Mouse (Mus musculus): Measurements from ENCODE around the gene Taf15. TPM values are rescaled to one million over a fixed set of nuclear protein-coding genes. Genes with fewer than 3 reads are reported as not detected.
"Not testable (repeated sequence)": the region's sequence is repeated elsewhere in the genome, so short reads cannot be mapped to it uniquely, and the experiment has no call there.

Gene Taf15
- total RNA-seq, 2 experiments from 2014 or later = 33.7 to 33.8 TPM

DNA sequence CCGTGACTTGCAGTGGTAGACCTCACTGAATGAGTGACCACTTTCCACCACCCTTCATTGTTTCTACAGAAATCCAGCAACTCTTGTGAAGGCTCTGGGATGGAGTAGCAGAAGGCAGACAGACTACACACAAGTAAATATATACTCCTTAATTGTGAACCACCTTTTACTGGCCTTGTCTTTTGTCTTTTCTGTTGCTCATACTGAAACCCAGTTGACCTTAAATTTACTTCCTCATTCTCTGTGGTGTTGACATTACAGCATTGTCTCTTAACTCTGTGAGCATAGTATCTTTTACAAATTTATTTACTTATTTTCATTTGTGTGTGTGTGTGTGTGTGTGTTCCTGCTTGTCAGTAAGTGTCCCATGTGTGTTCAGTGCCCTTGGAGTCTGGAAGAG, 60.3 kb downstream of the Taf15 start:
- DNase-seq (ENCODE audit: low spot score) = no peak
- intact Hi-C loops (cut with DNase I) = no loop called here

DNA sequence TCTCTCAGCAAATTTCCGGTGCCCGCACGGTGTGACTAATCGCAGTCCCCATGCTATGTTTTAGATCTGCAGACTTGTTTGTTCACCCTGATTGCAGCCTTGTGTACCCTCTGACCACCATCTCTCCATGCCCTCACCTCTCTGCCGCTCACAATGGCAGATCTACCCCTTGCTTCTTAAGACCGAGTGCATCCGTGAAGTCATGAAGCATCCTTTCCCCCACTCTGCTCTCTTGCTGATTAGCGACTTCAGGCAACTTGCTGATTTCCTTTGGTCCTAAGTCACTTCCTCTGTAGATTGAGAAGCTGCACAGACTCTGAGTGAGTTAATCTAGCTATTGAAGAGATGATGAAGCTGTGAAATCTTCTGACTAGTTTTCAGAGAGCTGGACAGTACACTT, 61.3 kb downstream of the Taf15 start:
- DNase-seq (ENCODE audit: low spot score) = no peak
- intact Hi-C loops (cut with DNase I) = no loop called here

- DNase-seq (ENCODE audit: low spot score) = peak; percentile 45
These were observed 61.9 kb downstream of the Taf15 start for GRCm38 (mm10) chr11:83534609-83535423.

DNA sequence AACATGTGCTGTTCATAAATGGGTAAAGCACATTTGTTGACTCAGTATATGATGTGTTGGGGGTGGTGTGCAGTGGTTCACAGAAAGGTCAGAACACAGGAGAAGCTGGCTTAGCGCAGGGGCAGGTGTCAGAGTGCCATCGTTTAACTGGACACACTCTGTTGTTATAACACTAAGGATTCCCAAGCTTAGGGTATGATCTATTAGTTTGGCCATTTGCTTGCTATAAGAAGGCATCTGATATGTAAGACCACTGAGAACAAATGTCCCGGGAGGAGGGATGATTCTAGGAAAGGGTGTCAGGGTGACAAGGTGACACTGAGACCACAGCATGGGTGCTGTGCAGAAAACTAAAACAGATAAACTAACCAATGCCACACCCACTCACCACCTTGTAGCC, 63.9 kb downstream of the Taf15 start:
- intact Hi-C loops (cut with DNase I) = no loop called here
- no peak for DNase-seq (ENCODE audit: low spot score)

More at GRCm38 (mm10) chr11:83534609-83535423, 61.9 kb downstream of the Taf15 start:
- intact Hi-C loops (cut with DNase I) = no loop called here

DNA sequence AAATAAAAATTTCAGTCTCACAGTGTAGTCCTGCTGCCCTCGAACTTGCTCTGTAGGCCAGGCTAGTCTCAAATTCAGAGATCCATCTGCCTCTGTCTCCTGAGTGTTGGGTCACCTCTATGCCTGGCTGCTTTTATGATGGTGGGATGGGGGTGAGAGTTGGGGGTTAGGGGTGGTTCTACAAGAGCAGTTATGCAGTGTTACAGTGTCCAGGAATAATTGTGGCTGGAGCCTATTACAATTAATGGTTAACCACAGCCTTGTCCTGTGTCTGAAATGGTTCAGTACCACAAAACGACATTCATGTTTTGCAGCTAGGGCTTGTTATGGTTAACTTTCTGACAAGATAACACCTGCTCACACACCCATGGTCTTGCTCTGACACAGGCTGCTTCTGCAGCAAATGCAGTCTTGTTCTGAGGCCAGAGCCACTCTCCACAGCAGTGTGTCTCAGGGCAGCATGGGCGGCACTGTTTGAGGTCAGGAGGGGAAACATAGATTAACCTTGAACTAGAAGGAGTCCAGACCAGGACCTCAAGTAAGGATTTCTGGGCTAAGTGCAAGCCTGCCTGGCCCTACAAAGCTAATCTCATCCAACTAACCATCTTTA, 65.9 kb downstream of the Taf15 start:
- intact Hi-C loops (cut with DNase I) = no loop called here
- DNase-seq (ENCODE audit: low spot score) = no peak

DNA sequence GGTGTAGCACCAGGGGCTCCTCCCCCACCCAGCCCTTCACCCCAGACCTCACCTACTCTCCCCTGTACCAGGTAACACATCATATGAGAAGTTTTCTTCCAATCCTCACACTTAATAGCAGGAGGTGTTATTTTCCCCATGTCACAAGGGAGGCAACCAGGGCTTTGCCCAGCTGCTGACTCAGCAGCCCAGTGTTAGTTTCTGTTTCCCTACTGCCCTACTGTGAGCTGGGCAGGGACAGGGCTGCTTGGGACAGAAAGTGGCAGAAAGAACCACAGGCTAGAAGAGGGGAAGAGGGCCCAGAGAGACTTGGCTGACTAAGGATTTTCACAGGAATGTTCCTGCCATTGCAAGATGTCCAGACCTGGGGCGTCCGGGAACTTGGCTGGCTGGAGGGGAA, 68.0 kb downstream of the Taf15 start:
- intact Hi-C loops (cut with DNase I) = no loop called here
- no peak for DNase-seq (ENCODE audit: low spot score)

- DNase-seq (ENCODE audit: low spot score) = no peak
- intact Hi-C loops (cut with DNase I) = no loop called here
These were observed 68.5 kb downstream of the Taf15 start for GRCm38 (mm10) chr11:83541415-83541814.

DNA sequence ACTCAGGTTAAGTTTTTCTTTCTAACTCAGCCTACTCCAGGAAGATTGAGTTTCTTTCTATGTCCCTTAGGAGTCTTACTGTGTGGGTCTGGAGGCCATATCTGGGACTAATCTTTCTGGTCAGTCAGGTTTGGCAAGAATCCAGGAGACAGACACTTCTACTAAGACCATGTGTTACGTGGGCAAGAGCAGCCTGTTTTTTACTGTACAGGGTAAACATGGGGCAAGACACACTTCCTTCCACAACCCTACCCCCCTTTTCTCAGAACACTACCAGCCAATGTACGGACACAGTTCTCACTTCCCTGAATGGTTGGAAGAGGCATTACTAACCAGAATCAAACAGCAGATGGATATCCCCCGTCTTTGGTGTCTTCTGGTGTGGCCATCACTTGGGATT, 71.3 kb downstream of the Taf15 start:
- no peak for DNase-seq (ENCODE audit: low spot score)
- intact Hi-C loops (cut with DNase I) = no loop called here

GRCm38 (mm10) chr11:83550186-83550632, 77.3 kb downstream of the Taf15 start:
- intact Hi-C loops (cut with DNase I) = no loop called here
- DNase-seq (ENCODE audit: low spot score) = no peak

DNA sequence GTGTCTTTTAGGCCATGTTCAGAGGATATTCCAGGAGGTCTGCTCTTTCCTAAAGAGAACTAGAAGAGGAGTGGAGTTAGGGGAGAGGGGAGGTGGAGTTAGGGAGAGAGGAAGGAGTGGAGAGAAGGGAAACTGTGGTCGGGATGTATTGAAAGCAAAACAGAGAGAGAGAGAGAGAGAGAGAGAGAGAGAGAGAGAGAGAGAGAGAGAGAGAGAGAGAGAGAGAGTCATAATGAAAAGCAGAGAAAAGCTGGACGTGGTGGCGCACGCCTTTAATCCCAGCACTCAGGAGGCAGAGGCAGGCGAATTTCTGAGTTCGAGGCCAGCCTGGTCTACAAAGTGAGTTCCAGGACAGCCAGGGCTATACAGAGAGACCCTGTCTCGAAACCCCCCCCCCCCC, 78.2 kb downstream of the Taf15 start:
- DNase-seq (ENCODE audit: low spot score); intact Hi-C loops (cut with DNase I): not testable (repeated sequence)

- intact Hi-C loops (cut with DNase I) = no loop called here
- DNase-seq (ENCODE audit: low spot score) = no peak
These were observed 78.8 kb downstream of the Taf15 start for GRCm38 (mm10) chr11:83551668-83552067.

Other genes with a start within 250 kb of the Taf15 start
- gene Slfn14, start 186.4 kb upstream of the Taf15 start, total RNA-seq (2021) = under 1 TPM; 0.08 to 0.11 TPM
- 10 to 100 TPM; 41.2 to 48.3 TPM for gene Ap2b1, start 174.1 kb upstream of the Taf15 start, total RNA-seq (2021)
- gene Pex12, start 170.5 kb upstream of the Taf15 start, total RNA-seq (2021) = 1 to 10 TPM; 5.7 to 6.5 TPM
- 10 to 100 TPM; 49.6 to 60.1 TPM for gene Rasl10b, start 63.9 kb upstream of the Taf15 start, total RNA-seq (2021)
- gene Gas2l2, start 43.6 kb upstream of the Taf15 start, total RNA-seq (2021) = not detected
- gene 1700020L24Rik, start 35.4 kb upstream of the Taf15 start, total RNA-seq (2021) = not detected
- 1 to 10 TPM; 4.6 to 5.7 TPM for gene Mmp28, start 10.0 kb upstream of the Taf15 start, total RNA-seq (2021)
- gene Heatr9, start 49.1 kb downstream of the Taf15 start, total RNA-seq (2021) = not detected
- not detected for gene Ccl5, start 57.4 kb downstream of the Taf15 start, total RNA-seq (2021)
- gene Ccl9, start 105.5 kb downstream of the Taf15 start, total RNA-seq (2021) = 10 to 100 TPM in 1 of 2 experiments, 1 to 10 TPM in 1; 7.0 to 11.7 TPM
- gene Ccl6, start 120.0 kb downstream of the Taf15 start, total RNA-seq (2021) = 10 to 100 TPM in 1 of 2 experiments, 1 to 10 TPM in 1; 9.9 to 10.4 TPM
- not detected for gene Rpl9-ps1, start 172.5 kb downstream of the Taf15 start, total RNA-seq (2021)
- gene Ccl3, start 176.3 kb downstream of the Taf15 start, total RNA-seq (2021) = under 1 TPM in 1 of 2 experiments, not detected in 1; 0.36 TPM
- not detected for gene Ccl4, start 189.5 kb downstream of the Taf15 start, total RNA-seq (2021)
- gene Wfdc17, start 230.9 kb downstream of the Taf15 start, total RNA-seq (2021) = 1 to 10 TPM; 2.0 to 2.5 TPM
- gene Wfdc18, start 235.9 kb downstream of the Taf15 start, total RNA-seq (2021) = not detected

All from heart, postnatal 25 days (tissue).